Mouse (Mus musculus) retina, postnatal 1 day (tissue): ENCODE measurements at regions not wholly inside any gene's neighbourhood (a gene's known extent, or its start where the extent isn't known, plus 50 kb on each side); places are given as distances from the start of the nearest gene placed in this dataset.

Experiments used
- DNase-seq: peaks from one replicate; pipeline ENCODE4 v3.0.0-alpha.2; 2012

- no peak for DNase-seq
Measured at GRCm38 (mm10) chr3:153776738-153777137, 51.8 kb upstream of the St6galnac3 start.

- DNase-seq, result no peak
Measured at GRCm38 (mm10) chr3:153778386-153778785, 53.4 kb upstream of the St6galnac3 start.

GRCm38 (mm10) chr3:153782467-153782866, 57.5 kb upstream of the St6galnac3 start:
- no peak for DNase-seq

GRCm38 (mm10) chr3:153783294-153783741, 58.3 kb upstream of the St6galnac3 start:
- DNase-seq, result no peak

GRCm38 (mm10) chr3:153783928-153784570, 59.1 kb upstream of the St6galnac3 start:
- DNase-seq, result peak; percentile 53

- DNase-seq, result no peak
Measured at GRCm38 (mm10) chr3:153790455-153790856, 53.6 kb upstream of the Asb17 start.

- no peak for DNase-seq
Measured at GRCm38 (mm10) chr3:153790883-153791609, 53.0 kb upstream of the Asb17 start.

- no peak for DNase-seq
Measured at GRCm38 (mm10) chr3:153791610-153792363, 52.2 kb upstream of the Asb17 start.

GRCm38 (mm10) chr3:153792364-153792703, 51.7 kb upstream of the Asb17 start:
- DNase-seq, result no peak
